Mouse (Mus musculus) CH12.LX (cell line): ENCODE measurements at regions not wholly inside any gene's neighbourhood (a gene's known extent, or its start where the extent isn't known, plus 50 kb on each side); places are given as distances from the start of the nearest gene placed in this dataset.

ENCODE experiments used
- DNase-seq: peaks from one replicate; pipeline ENCODE4 v3.0.0-alpha.2; 2013; ENCODE audit errors: extremely low read depth
- H3K27ac ChIP-seq: 2 replicates; pipeline ENCODE4 v1.5.1; 2012; ENCODE audit warnings: low read depth, mild to moderate bottlenecking, control low read depth, moderate library complexity; ENCODE audit not compliant: insufficient read depth
- H3K27me3 ChIP-seq: replicated peaks from 2 replicates; pipeline ENCODE3; 2012; ENCODE audit warnings: inconsistent platforms
- H3K36me3 ChIP-seq, 2 experiments: replicated peaks in 1 of 2; 2 replicates each; pipeline versions ENCODE3 to v1.6.1; 2012; ENCODE audit warnings: inconsistent platforms in 1 of 2, low read length in 1 of 2, mild to moderate bottlenecking in 1 of 2, mixed read lengths in 1 of 2, moderate library complexity in 1 of 2; ENCODE audit not compliant: control insufficient read depth in 1 of 2, insufficient read depth in 1 of 2
- H3K4me1 ChIP-seq, 2 experiments: 2 replicates each; pipeline ENCODE4 v1.6.1; 2012; ENCODE audit warnings: inconsistent platforms in 1 of 2, moderate library complexity in 1 of 2; ENCODE audit not compliant: insufficient read depth in 2 of 2, control insufficient read depth in 1 of 2
- H3K4me2 ChIP-seq: 2 replicates; pipeline ENCODE4 v1.6.1; 2012; ENCODE audit warnings: low read depth, mild to moderate bottlenecking, control low read depth; ENCODE audit not compliant: poor library complexity, insufficient read depth, severe bottlenecking
- H3K4me3 ChIP-seq, 3 experiments: fragments of 150-350 bp in 1 of 3; sonication (generic) in 1 of 3; replicated peaks in 1 of 3; 2 replicates each; pipeline versions ENCODE3 to v1.5.1; 2011 to 2012; ENCODE audit warnings: low read depth in 2 of 3, low read length in 2 of 3, mild to moderate bottlenecking in 2 of 3, moderate library complexity in 2 of 3, control low read depth in 1 of 3, improper control_type of control experiment in 1 of 3, inconsistent platforms in 1 of 3, mixed read lengths in 1 of 3; ENCODE audit not compliant: poor library complexity in 1 of 3
- H3K79me2 ChIP-seq: replicated peaks from 2 replicates; pipeline ENCODE4 v1.6.1; 2012; ENCODE audit warnings: mild to moderate bottlenecking, moderate library complexity; ENCODE audit not compliant: control insufficient read depth, poor library complexity, insufficient read depth, severe bottlenecking; ENCODE audit errors: extremely low read depth
- H3K9ac ChIP-seq: 2 replicates; pipeline ENCODE4 v1.6.1; 2012; ENCODE audit warnings: low read depth, mild to moderate bottlenecking, control low read depth, moderate library complexity; ENCODE audit not compliant: insufficient read depth
- H3K9me3 ChIP-seq: replicated peaks from 2 replicates; pipeline ENCODE3; 2012; ENCODE audit warnings: low read length, inconsistent platforms, mixed read lengths
- CHD2 ChIP-seq: IDR thresholded peaks from 2 replicates; pipeline ENCODE4 v1.6.1; 2011; ENCODE audit warnings: low read length, improper control_type of control experiment
- E2F4 ChIP-seq: IDR thresholded peaks from 2 replicates; pipeline ENCODE4 v1.6.1; 2011; ENCODE audit warnings: low read depth, low read length, improper control_type of control experiment; ENCODE audit not compliant: insufficient replicate concordance
- JUN ChIP-seq: IDR thresholded peaks from 2 replicates; pipeline ENCODE4 v1.6.1; 2011; ENCODE audit warnings: low read depth, mild to moderate bottlenecking, low read length, improper control_type of control experiment, moderate library complexity; ENCODE audit not compliant: insufficient read depth
- MAX ChIP-seq: IDR thresholded peaks from 2 replicates; pipeline ENCODE4 v1.6.1; 2011; ENCODE audit warnings: low read length, improper control_type of control experiment
- MAZ ChIP-seq: IDR thresholded peaks from 2 replicates; pipeline ENCODE4 v1.6.1; 2012; ENCODE audit warnings: low read depth, mild to moderate bottlenecking, inconsistent platforms, low read length, improper control_type of control experiment, moderate library complexity
- MEF2A ChIP-seq: IDR thresholded peaks from 2 replicates; pipeline ENCODE4 v1.6.1; 2014; ENCODE audit warnings: low read depth, mild to moderate bottlenecking, inconsistent platforms, low read length, improper control_type of control experiment, borderline replicate concordance
- MXI1 ChIP-seq: IDR thresholded peaks from 2 replicates; pipeline ENCODE4 v1.6.1; 2011; ENCODE audit warnings: mild to moderate bottlenecking, low read depth, low read length, improper control_type of control experiment
- PAX5 ChIP-seq: IDR thresholded peaks from 2 replicates; pipeline ENCODE4 v1.6.1; 2012; ENCODE audit warnings: low read length, inconsistent platforms, mixed read lengths
- POLR2A ChIP-seq: IDR thresholded peaks from 2 replicates; pipeline ENCODE4 v1.6.1; 2011; ENCODE audit warnings: low read depth, mild to moderate bottlenecking, improper control_type of control experiment, low read length
- RCOR1 ChIP-seq: conservative IDR thresholded peaks from 2 replicates; pipeline ENCODE4 v1.6.1; 2012; ENCODE audit warnings: low read depth, mild to moderate bottlenecking, inconsistent platforms, low read length, improper control_type of control experiment
- SIN3A ChIP-seq: IDR thresholded peaks from 2 replicates; pipeline ENCODE4 v1.6.1; 2012; ENCODE audit warnings: low read length, improper control_type of control experiment, inconsistent platforms
- SMC3 ChIP-seq: IDR thresholded peaks from 2 replicates; pipeline ENCODE4 v1.6.1; 2011; ENCODE audit warnings: low read depth, low read length, improper control_type of control experiment
- TBP ChIP-seq: conservative IDR thresholded peaks from 2 replicates; pipeline ENCODE4 v1.6.1; 2011; ENCODE audit warnings: low read depth, low read length, improper control_type of control experiment
- USF1 ChIP-seq: IDR thresholded peaks from 2 replicates; pipeline ENCODE4 v1.6.1; 2014; ENCODE audit warnings: low read depth, mild to moderate bottlenecking, inconsistent platforms, low read length, improper control_type of control experiment
- USF2 ChIP-seq: conservative IDR thresholded peaks from 2 replicates; pipeline ENCODE4 v1.6.1; 2011; ENCODE audit warnings: low read depth, low read length, improper control_type of control experiment
- ZC3H11A ChIP-seq: IDR thresholded peaks from 2 replicates; pipeline ENCODE4 v1.6.1; 2012; ENCODE audit warnings: low read depth, mild to moderate bottlenecking, inconsistent platforms, low read length, improper control_type of control experiment
- ZNF384 ChIP-seq: IDR thresholded peaks from 2 replicates; pipeline ENCODE4 v1.6.1; 2012; ENCODE audit warnings: low read depth, low read length, improper control_type of control experiment, inconsistent platforms
- dilution Hi-C: fragments of 300-500 bp; cut with MboI; formaldehyde crosslinking; loops from 2 replicates; pipeline ENCODE4 v1.14.3; 2020; ENCODE audit warnings: low sequenced_read_pairs; ENCODE audit not compliant: extremely low pct_unique_long_range_greater_than_20kb, extremely low pct_ligation_motif_present
- in situ Hi-C: fragments of 300-500 bp; cut with MboI; formaldehyde crosslinking; loops from 3 replicates; pipeline ENCODE4 v1.14.3; 2019; ENCODE audit warnings: low sequenced_read_pairs, low pct_ligation_motif_present, low pct_unique_long_range_greater_than_20kb, mixed read lengths

DNA sequence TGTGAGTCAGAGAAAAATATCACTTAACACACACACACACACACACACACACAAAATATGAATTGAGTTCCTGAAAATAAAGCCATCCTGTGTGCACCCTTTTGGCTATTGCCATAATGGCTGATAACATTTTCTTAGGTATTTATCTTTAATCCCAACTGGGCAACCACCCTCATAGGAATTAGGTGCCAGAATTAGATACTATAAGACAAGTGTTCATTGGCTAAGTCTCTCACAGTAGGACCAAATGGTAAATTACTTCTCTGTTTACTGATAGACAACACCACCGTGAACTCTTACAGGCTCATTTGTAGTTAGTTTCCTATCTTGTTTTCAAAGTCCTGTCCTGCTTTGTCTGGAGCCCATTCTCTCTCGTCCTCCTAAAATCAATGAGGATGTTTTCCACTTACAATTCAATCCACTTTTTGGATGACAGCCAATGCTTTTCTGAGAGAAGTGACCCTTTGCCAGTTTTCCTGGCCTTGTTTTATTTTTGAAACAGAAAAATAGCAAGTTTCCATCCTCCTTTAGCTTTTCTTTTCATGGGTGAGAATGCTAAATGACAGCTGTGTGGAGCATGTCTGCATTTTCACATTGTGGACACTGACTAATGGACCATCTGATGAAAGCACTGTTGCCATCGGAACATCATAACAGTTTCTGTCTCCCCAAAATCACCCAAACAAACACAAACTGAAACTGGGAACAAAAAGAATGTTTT, 243.2 kb downstream of the Phf14 start:
- Histone ChIP-seq H3K4me2 (no peak overlapping the region), H3K9ac (no peak overlapping the region), H3K27ac (no peak overlapping the region), H3K27me3 (no peaks in the 10 kb centered on the region), H3K4me1 (no peaks in the 10 kb centered on the region), H3K36me3 (no peaks in the 10 kb centered on the region), H3K4me3 (no peak overlapping the region), H3K79me2 (no peaks in the 10 kb centered on the region), H3K9me3 (no peaks in the 10 kb centered on the region)
- TF ChIP-seq ZNF384, result no peak
- no peak for TF ChIP-seq MAZ
- TF ChIP-seq SIN3A, result no peak
- no peak for TF ChIP-seq MEF2A
- TF ChIP-seq RCOR1, result no peak
- no peak for TF ChIP-seq MAX
- TF ChIP-seq MXI1, result no peak
- no peak for TF ChIP-seq USF2
- no peak for TF ChIP-seq USF1
- TF ChIP-seq CHD2, result no peak
- dilution Hi-C loops, result no loop called here
- DNase-seq, result no peak
- in situ Hi-C loops, result no loop called here

DNA sequence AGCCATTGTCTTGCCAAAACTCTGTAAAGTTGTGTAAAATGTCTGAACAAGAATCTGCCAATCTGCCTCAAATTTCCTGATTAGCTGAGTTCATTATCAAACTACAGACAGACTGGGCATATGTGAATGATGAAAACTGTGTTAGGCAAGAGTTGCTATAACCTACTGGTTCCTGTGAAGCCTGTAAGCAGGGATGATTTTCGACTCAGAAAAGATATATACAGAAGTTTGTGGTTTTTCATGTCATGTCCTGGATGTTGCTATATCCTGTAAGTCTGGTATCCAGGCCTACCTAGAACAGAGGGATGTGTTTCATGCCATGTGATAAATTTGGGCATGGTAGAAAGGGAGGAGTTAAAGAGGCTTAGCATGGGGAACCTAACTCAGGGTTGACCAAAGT, 256.4 kb downstream of the Phf14 start:
- Histone ChIP-seq H3K9ac (no peak overlapping the region), H3K79me2 (no peaks in the 10 kb centered on the region), H3K27ac (no peak overlapping the region)
- TF ChIP-seq SMC3 (no peak), POLR2A (no peak), MAZ (no peak), ZNF384 (no peak), E2F4 (no peak), TBP (no peak), CHD2 (no peak), USF1 (no peak), PAX5 (no peak), ZC3H11A (no peak), RCOR1 (no peak), SIN3A (no peak), MEF2A (no peak), JUN (no peak)
- TF ChIP-seq, all 38 proteins: peak for 0
- Histone ChIP-seq H3K27me3 (no peaks in the 10 kb centered on the region), H3K9me3 (no peaks in the 10 kb centered on the region), H3K4me3 (no peak overlapping the region), H3K4me2 (no peak overlapping the region), H3K36me3 (no peaks in the 10 kb centered on the region), H3K4me1 (no peaks in the 10 kb centered on the region)
- DNase-seq, result no peak
- in situ Hi-C loops (no loop called here), dilution Hi-C loops (no loop called here)
